Mouse (Mus musculus) NIH3T3 (cell line): Measurements from ENCODE around the gene Lta.
"Not testable (repeated sequence)": the region's sequence is repeated elsewhere in the genome, so short reads cannot be mapped to it uniquely, and the experiment has no call there.

Experiments
- DNase-seq: peaks from one replicate; pipeline ENCODE4 v3.0.0-alpha.2; 2012; ENCODE audit warnings: low read depth

Lta gene

GRCm38 (mm10) chr17:35239700-35240099 lies 34.5 kb upstream of the Lta start:
- no peak for DNase-seq

- no peak for DNase-seq
Measured at GRCm38 (mm10) chr17:35237504-35237903, 32.4 kb upstream of the Lta start.

GRCm38 (mm10) chr17:35236996-35237395 lies 31.8 kb upstream of the Lta start:
- no peak for DNase-seq

- DNase-seq: peak; percentile 95
Measured at GRCm38 (mm10) chr17:35236390-35236746, 31.2 kb upstream of the Lta start.

- DNase-seq: peak; percentile 98
Measured at GRCm38 (mm10) chr17:35235614-35236389, 30.7 kb upstream of the Lta start, which contains the start of gene Nfkbil1. Gene Nfkbil1, minus strand, starts transcription at chr17:35235792.

- peak; percentile 69 for DNase-seq
Measured at GRCm38 (mm10) chr17:35234903-35235302, 29.8 kb upstream of the Lta start.

- DNase-seq: not testable (repeated sequence)
Measured at GRCm38 (mm10) chr17:35234090-35234489, 28.9 kb upstream of the Lta start.

GRCm38 (mm10) chr17:35233114-35233980 lies 28.2 kb upstream of the Lta start, which contains the start of gene Atp6v1g2:
Gene Atp6v1g2, plus strand, starts transcription at chr17:35233660.
- no peak for DNase-seq

- DNase-seq: no peak
Measured at GRCm38 (mm10) chr17:35232659-35233058, 27.5 kb upstream of the Lta start.

- DNase-seq: peak; percentile 93
Measured at GRCm38 (mm10) chr17:35232043-35232442, 26.9 kb upstream of the Lta start.

- no peak for DNase-seq
Measured at GRCm38 (mm10) chr17:35231022-35231421, 25.9 kb upstream of the Lta start.

GRCm38 (mm10) chr17:35226561-35227046 lies 21.5 kb upstream of the Lta start:
- no peak for DNase-seq

- DNase-seq: peak; percentile 69
Measured at GRCm38 (mm10) chr17:35225456-35225855, 20.3 kb upstream of the Lta start.

GRCm38 (mm10) chr17:35224641-35225040 lies 19.5 kb upstream of the Lta start:
- no peak for DNase-seq

- DNase-seq: no peak
Measured at GRCm38 (mm10) chr17:35222299-35222698, 17.1 kb upstream of the Lta start.

GRCm38 (mm10) chr17:35220156-35220952 lies 15.2 kb upstream of the Lta start, which contains the start of gene Gm16181:
Gene Gm16181, plus strand, starts transcription at chr17:35220834.
- no peak for DNase-seq

- DNase-seq: no peak
Measured at GRCm38 (mm10) chr17:35219601-35220041, 14.5 kb upstream of the Lta start.

- DNase-seq: no peak
Measured at GRCm38 (mm10) chr17:35218516-35219193, 13.5 kb upstream of the Lta start.

GRCm38 (mm10) chr17:35213071-35213470 lies 7.9 kb upstream of the Lta start:
- DNase-seq: no peak

GRCm38 (mm10) chr17:35210593-35210992 lies 5.4 kb upstream of the Lta start:
- no peak for DNase-seq
